Mouse (Mus musculus) C2C12 (cell line): ENCODE measurements around the gene Gpatch8.

Source experiments
- CTCF ChIP-seq: IDR thresholded peaks from one replicate; pipeline ENCODE4 v1.5.1; 2011; ENCODE audit not compliant: control insufficient read depth, insufficient read depth, insufficient read length
- MAX ChIP-seq: IDR thresholded peaks from one replicate; pipeline ENCODE4 v1.6.1; 2011; ENCODE audit warnings: mild to moderate bottlenecking, control low read depth
- MYOD1 ChIP-seq: IDR thresholded peaks from one replicate; pipeline ENCODE4 v1.6.1; 2011; ENCODE audit warnings: low read depth; ENCODE audit not compliant: control insufficient read depth, insufficient read length
- MYOG ChIP-seq: IDR thresholded peaks from one replicate; pipeline ENCODE4 v1.6.1; 2011; ENCODE audit not compliant: control insufficient read depth, insufficient read length; ENCODE audit errors: extremely low read depth
- USF1 ChIP-seq: IDR thresholded peaks from one replicate; pipeline ENCODE4 v1.6.1; 2011; ENCODE audit warnings: low read depth, mild to moderate bottlenecking, control low read depth, moderate library complexity

DNA sequence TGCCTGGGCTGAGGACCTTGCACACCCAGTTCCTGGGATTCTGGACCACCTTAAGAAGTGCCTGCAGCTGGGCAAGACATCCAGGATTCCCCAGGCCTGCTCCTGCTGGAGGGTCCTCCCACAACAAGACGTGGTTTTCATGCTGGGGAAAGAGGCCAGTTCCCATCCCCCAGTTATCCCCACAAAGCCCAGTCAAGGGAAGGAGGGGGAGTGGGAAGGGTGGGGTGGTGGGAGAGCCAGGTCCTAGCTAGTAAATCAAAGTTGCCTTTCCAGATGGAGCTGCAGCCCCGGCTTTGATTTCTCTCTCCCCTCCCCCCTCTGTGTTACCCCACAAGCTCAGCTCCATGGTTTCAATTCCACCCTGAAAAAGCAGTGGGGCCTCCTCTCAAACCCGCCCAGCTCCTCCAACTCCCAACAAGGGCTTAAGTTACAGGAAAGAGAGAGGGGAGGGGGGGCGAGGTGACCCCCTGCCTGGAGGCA, 39.2 kb upstream of the Gpatch8 start:
- TF ChIP-seq CTCF (no peak), MAX (no peak), MYOG (no peak), USF1 (no peak), MYOD1 (no peak)
